Mouse (Mus musculus) left cerebral cortex, postnatal 14 days (tissue): ENCODE results near the gene Ap1s2. TPM values are rescaled to one million over a fixed set of nuclear protein-coding genes. Genes with fewer than 3 reads are reported as not detected.

Source experiments
- DNase-seq, 2 experiments: peaks; one replicate each; pipeline ENCODE4 v3.0.0; 2021 to 2022; ENCODE audit warnings: low spot score in 2 of 2, mixed read lengths in 1 of 2
- intact Hi-C: fragments of 180-260 bp; cut with DNase I; formaldehyde crosslinking; loops from one replicate; pipeline ENCODE4 v1.15.1; 2025
- total RNA-seq, 2 experiments: library from RNA; stranded (reverse); gene quantifications; 2 replicates each; pipeline ENCODE4 v1.2.3; 2021

Gene Ap1s2
- total RNA-seq, 2 experiments from 2014 or later = 25.2 to 37.2 TPM

- no peak for DNase-seq
- intact Hi-C loops = loop anchor here (5.0 kb wide), 2 partner anchors 50 to 120 kb away; partner anchors contain the start of genes Ap1s2 and Siah1b
These were observed 48.6 kb downstream of the Ap1s2 start for GRCm38 (mm10) chrX:163957381-163957780.

GRCm38 (mm10) chrX:163957803-163958466 is 49.1 kb downstream of the Ap1s2 start:
- intact Hi-C loops = loop anchor here (5.0 kb wide), 2 partner anchors 51 to 119 kb away; partner anchors contain the start of genes Ap1s2 and Siah1b
- DNase-seq = peak in 1 of 2 experiments; percentile 55

- DNase-seq = peak; percentile 67 to 83
- intact Hi-C loops = loop anchor here (5.0 kb wide), 2 partner anchors 51 to 119 kb away; partner anchors contain the start of genes Ap1s2 and Siah1b
These were observed 49.7 kb downstream of the Ap1s2 start, which contains the start of gene Zrsr2 for GRCm38 (mm10) chrX:163958467-163958875. Gene Zrsr2, minus strand, starts transcription at chrX:163958661.

GRCm38 (mm10) chrX:163981092-163981491 is 72.3 kb downstream of the Ap1s2 start:
- DNase-seq = no peak
- intact Hi-C loops = no loop called here

- DNase-seq = no peak
- intact Hi-C loops = no loop called here
These were observed 72.7 kb downstream of the Ap1s2 start for GRCm38 (mm10) chrX:163981500-163981899.

- DNase-seq = no peak
- intact Hi-C loops = no loop called here
These were observed 73.3 kb downstream of the Ap1s2 start for GRCm38 (mm10) chrX:163982129-163982528.

Other genes with a start within 250 kb of the Ap1s2 start
- under 1 TPM; 0.31 to 0.57 TPM for gene Rnf138rt1, start 147.7 kb upstream of the Ap1s2 start, total RNA-seq
- 10 to 100 TPM; 37.7 to 57.0 TPM for gene Zrsr2, start 49.6 kb downstream of the Ap1s2 start, total RNA-seq
- 1 to 10 TPM; 2.8 to 2.9 TPM for gene Car5b, start 119.0 kb downstream of the Ap1s2 start, total RNA-seq
- 10 to 100 TPM; 10.8 to 11.1 TPM for gene Siah1b, start 167.5 kb downstream of the Ap1s2 start, total RNA-seq
- gene Cltrn, start 179.8 kb downstream of the Ap1s2 start, total RNA-seq = not detected
- 1 to 10 TPM; 1.6 to 1.8 TPM for gene Ace2, start 230.3 kb downstream of the Ap1s2 start, total RNA-seq